Mouse (Mus musculus): ENCODE results near the gene Polr2l. TPM values are rescaled to one million over a fixed set of nuclear protein-coding genes. Genes with fewer than 3 reads are reported as not detected.

The Polr2l gene
- total and polyA plus RNA-seq, 2 experiments from 2014 or later, result 21.1 to 73.2 TPM

DNA sequence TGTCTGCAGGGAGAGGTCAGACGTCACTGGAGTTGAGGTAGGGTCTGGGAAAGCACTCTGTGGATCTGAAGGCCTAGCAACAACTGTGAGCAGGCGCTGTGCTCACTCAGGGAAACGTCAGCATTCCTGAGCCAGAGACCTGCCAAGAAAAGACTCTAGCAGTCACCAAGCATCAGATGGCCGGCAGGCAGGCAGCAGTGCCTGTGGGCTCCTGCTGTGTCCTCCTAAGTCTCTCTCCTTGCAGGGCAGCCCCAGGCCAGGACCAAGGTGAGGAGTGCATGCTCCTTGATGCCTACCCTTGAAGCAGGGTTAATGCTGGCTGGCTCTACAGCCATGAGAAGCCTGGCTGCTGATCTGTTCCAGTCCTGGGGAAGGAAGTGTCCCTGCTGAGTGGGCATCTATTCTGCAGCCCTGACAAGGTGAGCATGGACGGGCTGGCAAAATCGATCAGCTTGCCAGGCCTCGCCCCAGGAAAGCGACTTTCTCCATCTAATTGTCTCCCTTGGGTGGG is 35.8 kb upstream of the Polr2l start:
- no peak for TF ChIP-seq CTCF (IDR thresholded peaks at IDR 0.05; ENCODE audit: low read depth)
- Histone ChIP-seq H3K9me3 (ENCODE audit: low read length) (no peaks in the 10 kb centered on the region), H3K4me1 (ENCODE audit: insufficient read depth) (no peaks in the 10 kb centered on the region), H3K4me2 (ENCODE audit: low read depth) (no peak overlapping the region), H3K4me3 (ENCODE audit: low read depth, low read length) (no peak overlapping the region), H3K9ac (no peak overlapping the region), H3K27me3 (ENCODE audit: insufficient read depth, low read length) (no peaks in the 10 kb centered on the region), H3K27ac (ENCODE audit: low read depth, low read length) (no peak overlapping the region), H3K36me3 (ENCODE audit: insufficient read depth) (peaks cover 31% of the 10 kb centered on the region)
- 68% methylated on average over 8 of the region's 8 CpGs for WGBS
- DNase-seq, result no peak
- ATAC-seq, result no peak

DNA sequence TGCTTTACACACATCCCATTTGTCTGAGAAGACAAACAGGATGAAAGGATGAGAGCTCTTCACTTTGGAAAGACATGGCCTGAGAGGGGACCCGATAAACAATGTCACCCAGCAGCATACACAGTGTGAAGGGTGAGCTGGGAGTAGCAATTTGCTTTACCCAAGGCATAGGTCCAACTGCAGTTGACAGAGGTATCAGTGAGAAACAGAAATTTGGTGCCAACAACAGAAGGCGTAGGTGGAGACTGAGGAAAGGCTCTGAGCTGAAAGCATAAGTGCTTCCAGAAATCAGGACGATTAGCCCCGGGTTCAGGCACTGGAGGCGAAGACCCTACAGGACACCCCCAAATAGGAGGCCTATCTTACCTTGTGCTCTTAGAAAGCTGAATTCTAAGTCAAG is 35.3 kb upstream of the Polr2l start:
- no peak for DNase-seq
- H3K4me2 ChIP-seq (ENCODE audit: low read depth), result no peak overlapping the region

DNA sequence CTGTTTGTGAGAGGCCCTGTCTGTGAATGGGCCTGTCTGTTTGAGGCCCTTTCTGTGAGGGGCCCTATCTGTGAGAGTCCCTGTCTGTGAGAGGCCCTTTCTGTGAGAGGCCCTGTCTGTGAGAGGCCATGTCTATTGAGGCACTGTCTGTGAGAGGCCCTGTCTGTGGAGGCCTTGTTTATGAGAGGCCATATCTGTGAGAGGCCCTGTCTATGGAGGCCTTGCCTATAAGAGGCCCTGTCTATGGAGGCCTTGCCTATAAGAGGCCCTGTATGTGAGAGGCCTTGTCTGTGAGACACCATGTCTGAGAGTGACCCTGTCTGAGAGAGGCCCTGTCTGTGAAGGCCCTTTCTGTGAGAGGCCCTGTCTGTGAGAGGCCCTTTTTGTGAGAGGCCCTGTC is 33.2 kb upstream of the Polr2l start:
- ATAC-seq (no peak), DNase-seq (no peak)
- H3K9ac ChIP-seq, result no peak overlapping the region
- H3K4me1 ChIP-seq (ENCODE audit: insufficient read depth), result no peaks in the 10 kb centered on the region
- H3K36me3 ChIP-seq (ENCODE audit: insufficient read depth), result peaks cover 21% of the 10 kb centered on the region; the same call in 1 of the 2 replicates
- H3K4me3 ChIP-seq (ENCODE audit: low read depth, low read length), result no peak overlapping the region
- no peaks in the 10 kb centered on the region for H3K9me3 ChIP-seq (ENCODE audit: low read length)
- H3K27ac ChIP-seq (ENCODE audit: low read depth, low read length), result no peak overlapping the region
- H3K27me3 ChIP-seq (ENCODE audit: insufficient read depth, low read length), result no peaks in the 10 kb centered on the region
- TF ChIP-seq CTCF (IDR thresholded peaks at IDR 0.05; ENCODE audit: low read depth), result no peak
- H3K4me2 ChIP-seq (ENCODE audit: low read depth), result no peak overlapping the region

More for the DNA sequence above, 35.3 kb upstream of the Polr2l start:
- 82% methylated on average over 5 of the region's 5 CpGs for WGBS
- no peak overlapping the region for H3K4me3 ChIP-seq (ENCODE audit: low read depth, low read length)
- no peak overlapping the region for H3K27ac ChIP-seq (ENCODE audit: low read depth, low read length)
- H3K27me3 ChIP-seq (ENCODE audit: insufficient read depth, low read length), result no peaks in the 10 kb centered on the region
- H3K4me1 ChIP-seq (ENCODE audit: insufficient read depth), result no peaks in the 10 kb centered on the region
- no peaks in the 10 kb centered on the region for H3K9me3 ChIP-seq (ENCODE audit: low read length)
- peaks cover 28% of the 10 kb centered on the region for H3K36me3 ChIP-seq (ENCODE audit: insufficient read depth)
- no peak overlapping the region for H3K9ac ChIP-seq
- ATAC-seq, result no peak
- TF ChIP-seq CTCF (IDR thresholded peaks at IDR 0.05; ENCODE audit: low read depth), result no peak

DNA sequence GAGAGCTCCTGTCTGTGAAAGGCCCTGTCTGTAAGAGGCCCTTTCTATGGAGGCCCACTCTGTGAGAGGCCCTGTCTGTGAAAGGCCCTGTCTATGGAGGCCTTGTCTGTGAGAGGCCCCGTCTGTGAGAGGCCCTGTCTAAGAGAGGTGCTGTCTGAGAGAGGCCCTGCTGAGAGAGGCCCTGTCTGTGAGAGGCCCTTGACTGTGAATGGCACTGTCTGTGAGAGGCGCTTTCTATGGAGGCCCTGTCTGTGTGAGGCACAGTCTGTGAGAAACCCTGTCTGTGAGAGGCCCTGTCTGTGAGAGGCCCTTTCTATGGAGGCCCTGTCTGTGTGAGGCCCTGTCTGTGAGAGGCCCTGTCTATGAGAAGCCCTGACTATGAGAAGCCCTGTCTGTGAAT is 31.3 kb upstream of the Polr2l start:
- DNase-seq, result no peak
- H3K4me1 ChIP-seq (ENCODE audit: insufficient read depth), result no peaks in the 10 kb centered on the region
- H3K27me3 ChIP-seq (ENCODE audit: insufficient read depth, low read length), result no peaks in the 10 kb centered on the region
- no peak for ATAC-seq
- H3K27ac ChIP-seq (ENCODE audit: low read depth, low read length), result no peak overlapping the region
- H3K4me2 ChIP-seq (ENCODE audit: low read depth), result no peak overlapping the region
- H3K9me3 ChIP-seq (ENCODE audit: low read length), result no peaks in the 10 kb centered on the region
- WGBS, result 69% methylated on average over 2 of the region's 2 CpGs
- H3K4me3 ChIP-seq (ENCODE audit: low read depth, low read length), result no peak overlapping the region
- TF ChIP-seq CTCF (IDR thresholded peaks at IDR 0.05; ENCODE audit: low read depth), result no peak
- peaks cover 12% of the 10 kb centered on the region; the same call in 1 of the 2 replicates for H3K36me3 ChIP-seq (ENCODE audit: insufficient read depth)
- H3K9ac ChIP-seq, result no peak overlapping the region

DNA sequence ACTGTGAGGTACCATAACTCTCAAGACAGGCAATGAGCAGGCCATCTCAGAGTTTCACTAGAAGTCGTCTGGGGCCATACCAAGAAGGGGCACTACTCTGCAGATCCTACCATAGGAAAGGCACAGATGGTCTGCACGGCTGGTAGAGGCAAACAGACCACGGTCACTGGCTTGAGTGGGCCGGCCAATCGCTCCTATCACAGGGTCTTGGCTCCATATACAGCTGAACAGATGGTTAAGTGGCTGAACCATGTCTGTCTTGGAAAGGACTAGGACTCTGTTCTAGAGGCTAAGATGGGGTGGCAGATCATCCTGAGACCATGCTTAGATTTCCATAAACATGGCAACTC is 27.6 kb upstream of the Polr2l start:
- H3K9ac ChIP-seq, result no peak overlapping the region
- ATAC-seq (no peak), DNase-seq (no peak)
- H3K9me3 ChIP-seq (ENCODE audit: low read length), result no peaks in the 10 kb centered on the region
- 88% methylated on average over 5 of the region's 5 CpGs for WGBS
- no peaks in the 10 kb centered on the region for H3K4me1 ChIP-seq (ENCODE audit: insufficient read depth)
- H3K27me3 ChIP-seq (ENCODE audit: insufficient read depth, low read length), result no peaks in the 10 kb centered on the region
- no peak overlapping the region for H3K4me2 ChIP-seq (ENCODE audit: low read depth)
- no peak overlapping the region for H3K27ac ChIP-seq (ENCODE audit: low read depth, low read length)
- no peak for TF ChIP-seq CTCF (IDR thresholded peaks at IDR 0.05; ENCODE audit: low read depth)
- peaks cover 8% of the 10 kb centered on the region; the same call in 1 of the 2 replicates for H3K36me3 ChIP-seq (ENCODE audit: insufficient read depth)
- H3K4me3 ChIP-seq (ENCODE audit: low read depth, low read length), result no peak overlapping the region

DNA sequence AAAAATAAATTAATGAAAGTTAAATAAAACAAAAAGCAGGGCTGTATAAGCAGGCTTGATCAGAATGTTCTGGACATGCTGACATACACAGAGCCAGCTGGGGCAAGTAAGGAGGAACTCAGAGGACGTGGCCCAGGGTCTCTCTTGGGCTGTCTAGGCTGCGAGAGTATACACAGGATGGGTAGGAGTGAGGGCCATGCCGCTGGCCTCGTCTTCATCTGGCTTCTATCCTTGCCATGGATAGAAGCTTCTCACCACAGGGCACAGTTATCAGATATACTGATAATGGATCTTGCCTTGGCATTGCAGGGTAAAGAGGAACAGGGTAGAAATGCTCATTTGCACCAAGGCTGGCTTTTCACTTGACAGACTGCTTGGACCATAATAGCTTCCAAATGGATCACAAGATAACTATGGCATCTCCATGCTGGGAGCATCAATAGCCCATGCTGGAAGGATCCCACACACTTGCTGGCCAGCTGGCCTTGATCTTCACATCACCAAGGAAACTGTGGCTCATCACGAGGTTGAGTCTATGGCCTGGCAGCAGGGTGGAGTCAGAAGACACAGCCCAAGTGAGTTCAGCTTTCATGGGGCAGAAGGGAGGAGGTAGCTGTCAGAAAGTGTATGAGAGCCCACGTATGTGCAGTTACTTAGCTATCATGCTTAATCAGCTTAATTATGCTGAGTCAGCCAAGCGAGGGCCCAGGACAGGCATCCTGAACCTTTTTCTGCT is 27.1 kb upstream of the Polr2l start:
- H3K36me3 ChIP-seq (ENCODE audit: insufficient read depth), result peaks cover 8% of the 10 kb centered on the region; the same call in 1 of the 2 replicates
- H3K4me1 ChIP-seq (ENCODE audit: insufficient read depth), result no peaks in the 10 kb centered on the region
- H3K9me3 ChIP-seq (ENCODE audit: low read length), result no peaks in the 10 kb centered on the region
- WGBS, result 83% methylated on average over 7 of the region's 7 CpGs
- no peak overlapping the region for H3K27ac ChIP-seq (ENCODE audit: low read depth, low read length)
- no peak overlapping the region for H3K4me2 ChIP-seq (ENCODE audit: low read depth)
- no peak for TF ChIP-seq CTCF (IDR thresholded peaks at IDR 0.05; ENCODE audit: low read depth)
- H3K9ac ChIP-seq, result no peak overlapping the region
- ATAC-seq, result no peak
- no peak for DNase-seq
- H3K27me3 ChIP-seq (ENCODE audit: insufficient read depth, low read length), result no peaks in the 10 kb centered on the region
- H3K4me3 ChIP-seq (ENCODE audit: low read depth, low read length), result no peak overlapping the region

DNA sequence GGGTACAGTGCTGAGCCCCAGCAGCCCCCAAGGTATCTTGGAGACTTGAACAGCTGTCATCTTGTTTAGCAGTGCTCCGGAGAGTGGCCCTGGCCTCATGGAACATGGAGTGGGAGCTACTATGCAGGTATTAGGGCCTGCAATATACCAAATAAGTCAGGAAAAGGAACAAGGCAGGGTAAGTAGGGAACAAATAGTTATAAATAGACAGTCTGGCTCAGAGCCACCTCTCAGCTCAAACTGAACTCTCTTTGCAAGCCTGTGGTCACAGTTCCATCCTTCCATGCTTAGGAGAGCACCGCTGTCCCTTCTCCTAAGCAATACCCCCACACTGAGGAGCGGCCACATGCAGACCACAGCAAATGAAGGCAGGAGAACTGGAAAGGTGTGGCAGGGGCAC is 22.7 kb upstream of the Polr2l start:
- no peak for DNase-seq
- H3K27me3 ChIP-seq (ENCODE audit: insufficient read depth, low read length), result no peaks in the 10 kb centered on the region
- no peak overlapping the region for H3K9ac ChIP-seq
- H3K27ac ChIP-seq (ENCODE audit: low read depth, low read length), result no peak overlapping the region
- no peak overlapping the region for H3K4me3 ChIP-seq (ENCODE audit: low read depth, low read length)
- H3K9me3 ChIP-seq (ENCODE audit: low read length), result no peaks in the 10 kb centered on the region
- WGBS, result 96% methylated on average over 3 of the region's 3 CpGs
- no peaks in the 10 kb centered on the region for H3K4me1 ChIP-seq (ENCODE audit: insufficient read depth)
- no peak for TF ChIP-seq CTCF (IDR thresholded peaks at IDR 0.05; ENCODE audit: low read depth)
- no peak overlapping the region for H3K4me2 ChIP-seq (ENCODE audit: low read depth)
- ATAC-seq, result no peak
- H3K36me3 ChIP-seq (ENCODE audit: insufficient read depth), result peaks cover 28% of the 10 kb centered on the region

Measured in forebrain, postnatal 0 days (tissue).